Mouse (Mus musculus): ENCODE data around the gene Bcap31. TPM values are rescaled to one million over a fixed set of nuclear protein-coding genes. Genes with fewer than 3 reads are reported as not detected.
"Not testable (repeated sequence)": the region's sequence is repeated elsewhere in the genome, so short reads cannot be mapped to it uniquely, and the experiment has no call there.

Gene Bcap31
- 159 and 174 TPM in 2 replicates for polyA plus RNA-seq (2016; fragmentation: Nextera tagmentation; extraction: Ambion mirVana)

DNA sequence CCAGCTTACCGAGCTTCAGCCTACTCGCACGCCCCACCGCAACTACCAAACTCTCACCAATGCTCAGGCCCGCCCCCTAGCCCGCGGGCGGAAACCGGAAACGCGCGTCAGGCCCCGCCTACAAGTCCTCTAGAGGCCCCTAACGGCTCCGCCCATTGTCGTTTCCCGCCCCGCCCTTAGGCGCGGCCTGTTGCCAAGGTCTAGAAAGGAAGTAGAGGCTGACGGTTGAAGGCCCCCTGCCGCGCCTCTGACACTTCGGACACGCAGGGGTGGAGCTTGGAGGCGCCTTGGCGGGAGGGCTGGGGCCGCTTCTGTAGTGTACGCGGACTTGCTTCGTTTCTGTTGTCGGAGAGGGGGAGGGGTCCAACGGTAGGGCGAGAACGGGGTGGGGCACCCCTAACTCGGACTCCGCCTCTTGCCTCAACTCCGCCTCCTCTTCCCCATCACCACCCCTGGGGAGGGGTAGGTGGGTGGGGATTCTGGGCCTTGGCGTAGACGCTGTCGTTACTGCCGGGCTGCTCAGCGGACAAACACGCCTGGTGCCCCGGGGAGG lies at the start of gene Bcap31, which contains the start of gene Abcd1:
Gene Bcap31, minus strand, starts transcription at position 67 of the 553 bp plus-strand sequence.
Gene Abcd1, plus strand, starts transcription at position 489 of the 553 bp plus-strand sequence.
- Histone ChIP-seq H3K9me3 (replicated peaks) (no peaks in the 10 kb centered on the region), H3K36me3 (peaks cover 28% of the 10 kb centered on the region), H3K4me3 (peak within 1 kb of the TSS; percentile 60), H3K4me1 (peaks cover 32% of the 10 kb centered on the region), H3K27ac (peak within 1 kb of the TSS; percentile 86), H3K27me3 (ENCODE audit: low read depth, poor library complexity, severe bottlenecking) (peaks cover 72% of the 10 kb centered on the region)
- peak; percentile 90 for DNase-seq (ENCODE audit: low spot score)
- 20% methylated on average over 43 of the region's 45 CpGs for WGBS

- WGBS: 60% methylated on average over 1 of the region's 1 CpGs
Measured at GRCm38 (mm10) chrX:73765311-73765710, 49.3 kb upstream of the Bcap31 start.

GRCm38 (mm10) chrX:73758611-73759290 lies 42.8 kb upstream of the Bcap31 start:
- peaks cover 84% of the 10 kb centered on the region for H3K27me3 ChIP-seq (ENCODE audit: low read depth, poor library complexity, severe bottlenecking)
- H3K36me3 ChIP-seq: no peaks in the 10 kb centered on the region
- no peaks in the 10 kb centered on the region for H3K9me3 ChIP-seq (replicated peaks)
- DNase-seq (ENCODE audit: low spot score): no peak
- no peak overlapping the region for H3K4me3 ChIP-seq
- WGBS: 89% methylated on average over 13 of the region's 13 CpGs
- H3K27ac ChIP-seq: no peak overlapping the region
- no peaks in the 10 kb centered on the region for H3K4me1 ChIP-seq

More at GRCm38 (mm10) chrX:73765311-73765710, 49.3 kb upstream of the Bcap31 start:
- DNase-seq (ENCODE audit: low spot score): no peak
- Histone ChIP-seq H3K27me3 (ENCODE audit: low read depth, poor library complexity, severe bottlenecking) (peaks cover 77% of the 10 kb centered on the region), H3K27ac (no peak overlapping the region), H3K36me3 (no peaks in the 10 kb centered on the region), H3K4me1 (no peaks in the 10 kb centered on the region), H3K9me3 (replicated peaks) (no peaks in the 10 kb centered on the region), H3K4me3 (no peak overlapping the region)

GRCm38 (mm10) chrX:73756334-73757140 lies 40.6 kb upstream of the Bcap31 start, which contains the start of gene Plxnb3:
TSS of gene Plxnb3 (plus strand) at chrX:73757090.
- DNase-seq (ENCODE audit: low spot score): no peak
- H3K9me3 ChIP-seq (replicated peaks): no peaks in the 10 kb centered on the region
- peaks cover 81% of the 10 kb centered on the region for H3K27me3 ChIP-seq (ENCODE audit: low read depth, poor library complexity, severe bottlenecking)
- no peaks in the 10 kb centered on the region for H3K4me1 ChIP-seq
- no peak within 1 kb of the TSS for H3K27ac ChIP-seq
- 72% methylated on average over 5 of the region's 5 CpGs for WGBS
- no peaks in the 10 kb centered on the region for H3K36me3 ChIP-seq
- H3K4me3 ChIP-seq: no peak within 1 kb of the TSS

DNA sequence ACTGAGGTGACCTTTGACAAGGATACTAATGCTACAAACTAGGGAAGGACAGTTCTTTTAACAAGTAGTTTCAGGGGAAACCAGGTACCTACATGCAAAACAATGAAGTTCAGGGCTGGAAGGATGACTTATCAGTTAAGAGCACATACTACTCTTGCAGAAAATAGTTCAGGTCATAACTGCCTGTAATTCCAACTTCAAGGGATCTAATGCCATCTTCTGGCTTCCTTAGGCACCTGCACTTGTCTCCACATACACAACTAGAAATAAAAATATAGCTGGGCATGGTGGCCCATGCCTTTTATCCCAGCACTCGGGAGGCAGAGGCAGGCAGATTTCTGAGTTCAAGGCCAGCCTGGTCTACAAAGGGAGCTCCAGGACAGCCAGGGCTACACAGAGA lies 33.0 kb upstream of the Bcap31 start:
- Histone ChIP-seq H3K9me3 (replicated peaks) (no peaks in the 10 kb centered on the region), H3K27me3 (ENCODE audit: low read depth, poor library complexity, severe bottlenecking) (peaks cover 33% of the 10 kb centered on the region), H3K4me1 (no peaks in the 10 kb centered on the region), H3K4me3 (no peak overlapping the region), H3K27ac (no peak overlapping the region), H3K36me3 (no peaks in the 10 kb centered on the region)
- 96% methylated on average over 1 of the region's 1 CpGs for WGBS
- no peak for DNase-seq (ENCODE audit: low spot score)

DNA sequence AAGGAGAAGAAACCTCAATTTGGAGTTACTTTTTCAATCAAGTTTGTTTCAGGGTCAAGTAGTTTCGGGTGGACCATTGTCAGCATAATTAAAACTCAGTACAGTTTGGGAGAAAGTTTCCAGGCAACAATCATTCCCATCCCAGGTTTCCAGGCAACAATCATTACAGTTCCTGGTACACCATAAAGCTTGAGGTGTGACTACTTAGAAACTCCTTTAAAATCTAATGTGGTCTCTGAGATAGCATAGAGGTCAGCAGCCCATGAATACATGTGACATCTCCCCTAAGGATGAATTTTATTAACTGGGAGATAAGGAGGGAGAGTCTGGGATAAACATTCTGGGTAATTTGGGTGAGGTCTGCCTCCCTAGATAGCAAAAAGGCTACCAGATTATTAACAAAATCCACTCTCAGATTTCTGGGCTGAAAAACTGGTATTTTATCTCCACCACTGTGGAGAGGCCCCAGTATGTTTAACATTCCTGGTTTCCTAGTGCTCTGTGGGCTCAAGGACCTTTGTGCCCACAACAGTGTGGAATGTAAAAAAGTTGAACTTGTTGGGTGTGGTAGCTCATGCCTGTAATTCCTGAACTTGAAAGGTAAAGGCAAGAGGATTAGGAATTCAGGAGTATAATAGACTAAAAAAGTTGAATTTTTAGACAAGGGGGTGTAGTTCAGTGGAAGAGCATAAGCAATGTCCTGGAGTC lies 29.0 kb upstream of the Bcap31 start:
- Histone ChIP-seq H3K4me3 (no peak overlapping the region), H3K4me1 (no peaks in the 10 kb centered on the region), H3K27ac (no peak overlapping the region), H3K27me3 (ENCODE audit: low read depth, poor library complexity, severe bottlenecking) (peaks cover 11% of the 10 kb centered on the region; the same call in 1 of the 2 replicates), H3K9me3 (replicated peaks) (no peaks in the 10 kb centered on the region), H3K36me3 (no peaks in the 10 kb centered on the region)
- DNase-seq (ENCODE audit: low spot score): no peak
- 80% methylated on average over 1 of the region's 1 CpGs for WGBS

DNA sequence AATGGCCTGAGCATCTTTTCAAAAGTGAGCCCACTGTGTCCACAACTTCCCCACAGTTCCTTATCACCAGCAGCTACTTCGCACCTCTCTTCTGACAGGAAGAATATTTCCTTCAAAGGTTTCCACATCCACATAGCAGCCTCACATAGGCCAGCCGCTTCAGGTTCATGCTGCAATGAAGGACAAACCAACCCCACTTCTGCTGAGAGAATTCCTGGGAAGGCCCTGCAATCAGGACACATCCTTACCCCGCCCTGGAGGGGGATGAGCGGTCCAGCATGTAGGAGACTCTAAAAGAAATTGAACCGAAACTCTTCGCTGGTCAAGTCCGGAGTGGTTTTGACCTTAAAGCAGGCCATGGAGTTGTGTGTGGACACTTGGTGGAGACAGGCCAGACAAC lies 23.9 kb upstream of the Bcap31 start:
- H3K4me3 ChIP-seq; H3K4me1 ChIP-seq; DNase-seq (ENCODE audit: low spot score); H3K27ac ChIP-seq; H3K36me3 ChIP-seq; H3K9me3 ChIP-seq (replicated peaks): not testable (repeated sequence)
- 93% methylated on average over 7 of the region's 7 CpGs for WGBS
- H3K27me3 ChIP-seq (ENCODE audit: low read depth, poor library complexity, severe bottlenecking): peaks cover 39% of the 10 kb centered on the region

DNA sequence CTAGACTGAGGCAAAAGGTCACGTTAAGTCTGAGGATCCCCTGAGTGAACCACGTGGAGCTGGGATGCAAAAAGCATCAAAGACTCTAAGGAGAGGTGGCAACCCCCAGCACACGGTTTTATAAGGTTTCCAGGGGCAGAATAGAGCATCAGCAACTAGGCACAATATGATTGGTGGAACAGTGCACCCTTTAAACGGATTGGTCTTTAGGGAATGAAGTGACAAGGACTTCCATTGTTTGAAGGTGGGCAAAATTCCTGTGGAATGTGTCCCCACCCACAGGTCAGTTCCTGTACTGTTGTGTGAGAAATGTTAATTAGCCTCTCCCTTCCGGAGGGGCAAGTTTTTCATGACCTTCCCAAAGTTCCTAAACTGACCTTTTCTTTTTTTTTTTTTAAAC lies 23.2 kb upstream of the Bcap31 start:
- H3K4me1 ChIP-seq: no peaks in the 10 kb centered on the region
- WGBS: 79% methylated on average over 5 of the region's 5 CpGs
- H3K4me3 ChIP-seq: no peak overlapping the region
- no peaks in the 10 kb centered on the region for H3K9me3 ChIP-seq (replicated peaks)
- peaks cover 46% of the 10 kb centered on the region for H3K27me3 ChIP-seq (ENCODE audit: low read depth, poor library complexity, severe bottlenecking)
- DNase-seq (ENCODE audit: low spot score): no peak
- no peak overlapping the region for H3K27ac ChIP-seq
- H3K36me3 ChIP-seq: no peaks in the 10 kb centered on the region

DNA sequence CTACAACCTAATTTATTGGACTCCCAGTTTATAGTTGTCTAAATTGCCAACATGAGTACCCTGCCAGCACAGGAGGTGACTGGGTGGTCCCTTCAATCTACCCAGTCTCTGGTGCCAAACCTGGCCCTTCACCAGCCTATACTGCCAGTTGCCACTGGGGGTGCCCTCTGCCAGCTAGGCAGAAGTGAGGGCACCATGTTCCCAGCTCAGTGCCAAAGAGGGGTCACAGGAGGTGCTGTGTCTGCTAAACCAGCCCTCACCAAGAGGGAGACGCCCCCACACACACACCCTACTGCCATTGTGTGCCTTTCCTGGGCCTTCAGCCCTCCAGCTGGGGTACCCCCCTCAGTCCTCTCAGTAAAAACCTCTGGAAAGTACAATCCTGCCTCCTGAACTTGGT lies 22.2 kb upstream of the Bcap31 start:
- DNase-seq (ENCODE audit: low spot score): no peak
- H3K4me3 ChIP-seq: no peak overlapping the region
- peaks cover 54% of the 10 kb centered on the region for H3K27me3 ChIP-seq (ENCODE audit: low read depth, poor library complexity, severe bottlenecking)
- no peaks in the 10 kb centered on the region for H3K36me3 ChIP-seq
- WGBS: 80% methylated on average over 1 of the region's 1 CpGs
- no peak overlapping the region for H3K27ac ChIP-seq
- H3K4me1 ChIP-seq: no peaks in the 10 kb centered on the region
- no peaks in the 10 kb centered on the region for H3K9me3 ChIP-seq (replicated peaks)

- Histone ChIP-seq H3K27ac (no peak overlapping the region), H3K4me3 (no peak overlapping the region), H3K4me1 (no peaks in the 10 kb centered on the region), H3K36me3 (no peaks in the 10 kb centered on the region), H3K9me3 (replicated peaks) (no peaks in the 10 kb centered on the region), H3K27me3 (ENCODE audit: low read depth, poor library complexity, severe bottlenecking) (peaks cover 43% of the 10 kb centered on the region)
- DNase-seq (ENCODE audit: low spot score): no peak
- WGBS: 56% methylated on average over 1 of the region's 1 CpGs
Measured at GRCm38 (mm10) chrX:73730908-73731307, 14.9 kb upstream of the Bcap31 start.

DNA sequence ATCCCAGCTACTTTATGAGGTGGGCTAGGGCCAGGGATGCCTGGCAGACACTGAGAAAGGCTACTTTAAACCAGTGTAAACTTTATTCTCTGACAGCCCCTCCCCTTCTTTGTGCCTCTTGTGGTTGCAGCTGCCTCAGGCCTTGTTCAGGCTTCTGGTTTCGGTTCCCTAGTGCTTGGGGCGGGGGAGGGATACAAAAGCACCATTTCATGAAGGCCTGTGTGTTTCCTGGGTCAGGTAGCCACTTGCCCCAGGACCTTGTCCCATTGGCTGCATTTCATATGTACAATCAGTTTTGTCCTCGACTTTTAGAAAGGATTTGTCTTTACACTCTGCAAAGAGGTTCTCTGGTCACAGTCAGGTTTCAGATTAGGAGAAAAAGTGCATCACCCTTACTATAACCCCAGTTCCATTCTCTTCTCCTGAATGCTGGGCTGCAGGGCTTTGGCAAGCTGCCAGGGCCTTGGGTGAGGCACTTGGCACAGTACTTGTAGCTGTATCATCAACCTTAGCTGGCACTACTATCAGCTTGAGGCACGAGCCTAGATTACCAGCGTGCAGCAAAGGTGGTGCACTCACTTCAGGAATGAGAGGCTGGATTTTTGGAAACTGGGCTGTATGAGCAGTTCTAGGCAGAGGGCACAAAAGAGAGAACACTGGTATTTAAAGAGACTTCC lies 2.8 kb upstream of the Bcap31 start:
- Histone ChIP-seq H3K27me3 (ENCODE audit: low read depth, poor library complexity, severe bottlenecking) (peaks cover 79% of the 10 kb centered on the region), H3K4me1 (peaks cover 32% of the 10 kb centered on the region), H3K27ac (peak overlapping the region; percentile 86), H3K36me3 (peaks cover 3% of the 10 kb centered on the region; the same call in 1 of the 2 replicates), H3K9me3 (replicated peaks) (no peaks in the 10 kb centered on the region), H3K4me3 (no peak overlapping the region)
- DNase-seq (ENCODE audit: low spot score): no peak
- whole genome bisulfite sequencing: 59% methylated on average over 5 of the region's 5 CpGs

DNA sequence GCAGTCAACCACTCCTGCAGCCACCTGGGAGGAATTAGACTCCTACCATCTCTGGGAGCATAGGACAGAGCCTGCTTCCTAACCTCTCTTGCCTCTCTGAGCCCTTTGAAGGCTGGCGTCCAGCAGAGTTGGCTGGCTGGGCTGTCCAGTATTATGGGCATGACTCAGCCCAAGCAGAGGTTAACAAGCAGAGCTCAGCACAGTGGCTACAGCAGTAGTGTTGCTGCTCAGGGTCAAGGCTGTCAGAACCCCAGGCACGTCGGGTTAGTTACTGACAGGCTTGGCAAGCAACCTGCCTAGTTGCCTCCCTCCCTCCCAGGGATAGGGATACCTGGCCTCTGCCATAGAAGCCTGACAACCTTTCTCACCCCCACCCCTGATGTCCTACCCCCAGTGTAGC lies 2.3 kb upstream of the Bcap31 start:
- WGBS: 38% methylated on average over 3 of the region's 3 CpGs
- no peaks in the 10 kb centered on the region for H3K9me3 ChIP-seq (replicated peaks)
- peaks cover 73% of the 10 kb centered on the region for H3K27me3 ChIP-seq (ENCODE audit: low read depth, poor library complexity, severe bottlenecking)
- H3K36me3 ChIP-seq: peaks cover 8% of the 10 kb centered on the region; the same call in 1 of the 2 replicates
- peaks cover 32% of the 10 kb centered on the region for H3K4me1 ChIP-seq
- peak overlapping the region; percentile 86 for H3K27ac ChIP-seq
- no peak overlapping the region for H3K4me3 ChIP-seq
- no peak for DNase-seq (ENCODE audit: low spot score)
